Mouse (Mus musculus) bone marrow, adult 2 months (tissue): ENCODE data around the gene Ercc8. TPM values are rescaled to one million over a fixed set of nuclear protein-coding genes. Genes with fewer than 3 reads are reported as not detected.

Source experiments
- H3K27ac ChIP-seq: fragments of 200-500 bp; 2 replicates; pipeline ENCODE4 v1.5.1; 2012; ENCODE audit warnings: low read depth, mild to moderate bottlenecking, control low read depth, inconsistent platforms, low read length; ENCODE audit not compliant: control insufficient read depth, poor library complexity, insufficient read depth
- H3K4me1 ChIP-seq: fragments of 200-500 bp; 2 replicates; pipeline ENCODE4 v1.6.1; 2011; ENCODE audit warnings: low read length; ENCODE audit not compliant: control insufficient read depth, insufficient read depth
- H3K4me3 ChIP-seq: fragments of 200-500 bp; replicated peaks from 2 replicates; pipeline ENCODE3; 2011; ENCODE audit warnings: mild to moderate bottlenecking, low read depth, low read length, control low read depth; ENCODE audit not compliant: control insufficient read depth
- CTCF ChIP-seq: fragments of 200-500 bp; IDR thresholded peaks from 2 replicates; pipeline ENCODE4 v1.5.1; 2011; ENCODE audit warnings: low read length, control low read depth; ENCODE audit not compliant: control insufficient read depth, insufficient read depth
- POLR2A ChIP-seq: fragments of 200-500 bp; IDR thresholded peaks from 2 replicates; pipeline ENCODE4 v1.6.1; 2011; ENCODE audit warnings: low read depth, mild to moderate bottlenecking, control low read depth, low read length, borderline replicate concordance; ENCODE audit not compliant: control insufficient read depth
- WGBS: fragments of 180-500 bp; shearing (Covaris S2); methylation state at CpG from one replicate; pipeline ENCODE4 v1.1.7; 2018; 5-methylcytosine and 5-hydroxymethylcytosine counted together
- polyA plus RNA-seq: library from polyadenylated mRNA; stranded (reverse); fragments of >200 nt; gene quantifications from 2 replicates; pipeline ENCODE4 v1.2.4, GENCODE M21; 2011; ENCODE audit warnings: low replicate concordance; ENCODE audit not compliant: missing spikeins, insufficient read depth, insufficient read length

The Ercc8 gene
- polyA plus RNA-seq, 1 experiment: 2.9 TPM

GRCm38 (mm10) chr13:108204857-108205256, 46.3 kb downstream of the Ercc8 start:
- Histone ChIP-seq H3K4me1 (no peaks in the 10 kb centered on the region), H3K27ac (no peak overlapping the region), H3K4me3 (no peak overlapping the region)
- TF ChIP-seq CTCF (no peak), POLR2A (no peak)
- 82% methylated on average over 3 of the region's 3 CpGs for WGBS

- 84% methylated on average over 2 of the region's 2 CpGs for WGBS
Measured at GRCm38 (mm10) chr13:108207447-108207846, 48.9 kb downstream of the Ercc8 start.

GRCm38 (mm10) chr13:108208090-108208489, 49.6 kb downstream of the Ercc8 start:
- H3K4me1 ChIP-seq: no peaks in the 10 kb centered on the region; the same call in none of the 2 replicates
- no peak overlapping the region for H3K4me3 ChIP-seq
- 69% methylated on average over 5 of the region's 5 CpGs for whole genome bisulfite sequencing
- TF ChIP-seq POLR2A: no peak
- TF ChIP-seq CTCF: no peak
- H3K27ac ChIP-seq: no peak overlapping the region

More at GRCm38 (mm10) chr13:108207447-108207846, 48.9 kb downstream of the Ercc8 start:
- H3K27ac ChIP-seq: no peak overlapping the region
- TF ChIP-seq POLR2A (no peak), CTCF (no peak)
- H3K4me1 ChIP-seq: no peaks in the 10 kb centered on the region; the same call in none of the 2 replicates
- no peak overlapping the region for H3K4me3 ChIP-seq

- no peak for TF ChIP-seq CTCF
- TF ChIP-seq POLR2A: no peak
- WGBS: 83% methylated on average over 8 of the region's 8 CpGs
- H3K27ac ChIP-seq: no peak overlapping the region
Measured at GRCm38 (mm10) chr13:108210960-108211359, 52.4 kb downstream of the Ercc8 start.

GRCm38 (mm10) chr13:108212397-108213018, 54.0 kb downstream of the Ercc8 start:
- WGBS: 22% methylated on average over 5 of the region's 5 CpGs
- Histone ChIP-seq H3K27ac (no peak overlapping the region), H3K4me3 (no peak overlapping the region), H3K4me1 (no peaks in the 10 kb centered on the region; the same call in none of the 2 replicates)
- TF ChIP-seq POLR2A (no peak), CTCF (no peak)

More at GRCm38 (mm10) chr13:108210960-108211359, 52.4 kb downstream of the Ercc8 start:
- Histone ChIP-seq H3K4me3 (no peak overlapping the region), H3K4me1 (no peaks in the 10 kb centered on the region; the same call in none of the 2 replicates)

- peak within 1 kb of the TSS; percentile 66; the same call in 1 of the 2 replicates for H3K27ac ChIP-seq
- peak within 1 kb of the TSS; percentile 74 for H3K4me3 ChIP-seq
- H3K4me1 ChIP-seq: no peaks in the 10 kb centered on the region; the same call in none of the 2 replicates
- WGBS: 1% methylated on average over 38 of the region's 40 CpGs
- TF ChIP-seq POLR2A (no peak), CTCF (peak; percentile 30; the same call in 1 of the 2 replicates)
Measured at GRCm38 (mm10) chr13:108214081-108214484, 55.6 kb downstream of the Ercc8 start, which contains the start of gene Elovl7. Elovl7 (plus strand) TSS chr13:108214404.

GRCm38 (mm10) chr13:108214485-108215107, 56.1 kb downstream of the Ercc8 start:
- peak overlapping the region; percentile 66; the same call in 1 of the 2 replicates for H3K27ac ChIP-seq
- no peak for TF ChIP-seq POLR2A
- TF ChIP-seq CTCF: no peak
- under 1% methylated on average over 48 of the region's 50 CpGs for WGBS
- H3K4me1 ChIP-seq: no peaks in the 10 kb centered on the region; the same call in none of the 2 replicates
- peak overlapping the region; percentile 74 for H3K4me3 ChIP-seq

- TF ChIP-seq CTCF (no peak), POLR2A (no peak)
- H3K4me3 ChIP-seq: peak overlapping the region; percentile 74
- H3K27ac ChIP-seq: no peak overlapping the region
- H3K4me1 ChIP-seq: no peaks in the 10 kb centered on the region; the same call in none of the 2 replicates
- 2% methylated on average over 12 of the region's 12 CpGs for WGBS
Measured at GRCm38 (mm10) chr13:108215231-108215780, 56.8 kb downstream of the Ercc8 start.
